Mouse (Mus musculus): ENCODE measurements at regions not wholly inside any gene's neighbourhood (a gene's known extent, or its start where the extent isn't known, plus 50 kb on each side); places are given as distances from the start of the nearest gene placed in this dataset.

- no peak for TF ChIP-seq GATA1 (IDR thresholded peaks at IDR 0.05; ENCODE audit: borderline replicate concordance, low read length)
- no peak for TF ChIP-seq CTCF (IDR thresholded peaks at IDR 0.05; ENCODE audit: low read depth, low read length)
- no peak for TF ChIP-seq POLR2AphosphoS5 (IDR thresholded peaks at IDR 0.05; ENCODE audit: insufficient replicate concordance, low read depth, low read length)
- TF ChIP-seq GATA2 (IDR thresholded peaks at IDR 0.05; ENCODE audit: borderline replicate concordance, low read depth, low read length), result no peak
- TF ChIP-seq TAL1 (conservative IDR thresholded peaks at IDR 0.05; ENCODE audit: low read depth, low read length), result no peak
Measured at GRCm38 (mm10) chr10:11787240-11787639, 444.0 kb downstream of the Epm2a start.

Data from G1E (cell line).